Mouse (Mus musculus) C2C12 (cell line): Measurements from ENCODE around the gene Minpp1. TPM values are rescaled to one million over a fixed set of nuclear protein-coding genes. Genes with fewer than 3 reads are reported as not detected.
"Not testable (repeated sequence)": the region's sequence is repeated elsewhere in the genome, so short reads cannot be mapped to it uniquely, and the experiment has no call there.

Source experiments
- H3K27me3 ChIP-seq: one replicate; pipeline ENCODE4 v1.6.1; 2011; ENCODE audit not compliant: control insufficient read depth, insufficient read depth, insufficient read length
- H3K36me3 ChIP-seq: one replicate; pipeline ENCODE4 v1.6.1; 2011; ENCODE audit not compliant: control insufficient read depth, insufficient read depth
- H3K4me3 ChIP-seq: one replicate; pipeline ENCODE4 v1.5.1; 2011; ENCODE audit warnings: mild to moderate bottlenecking, control low read depth; ENCODE audit not compliant: poor library complexity, insufficient read depth, severe bottlenecking
- H3K79me2 ChIP-seq: one replicate; pipeline ENCODE4 v1.6.1; 2011; ENCODE audit not compliant: control insufficient read depth, insufficient read depth
- H3K79me3 ChIP-seq: one replicate; pipeline ENCODE4 v1.6.1; 2011; ENCODE audit warnings: low read depth, control low read depth
- H3ac ChIP-seq: one replicate; pipeline ENCODE3; 2011; ENCODE audit warnings: low read depth; ENCODE audit not compliant: control insufficient read depth, insufficient read length
- CEBPB ChIP-seq: IDR thresholded peaks from one replicate; pipeline ENCODE4 v1.6.1; 2011; ENCODE audit warnings: low read depth, mild to moderate bottlenecking, control low read depth, moderate library complexity
- CTCF ChIP-seq: IDR thresholded peaks from one replicate; pipeline ENCODE4 v1.5.1; 2011; ENCODE audit not compliant: control insufficient read depth, insufficient read depth, insufficient read length
- FOSL1 ChIP-seq: IDR thresholded peaks from one replicate; pipeline ENCODE4 v1.8.0; 2011; ENCODE audit warnings: mild to moderate bottlenecking, low read length; ENCODE audit not compliant: poor library complexity, insufficient read depth, severe bottlenecking
- MAX ChIP-seq: IDR thresholded peaks from one replicate; pipeline ENCODE4 v1.6.1; 2011; ENCODE audit warnings: mild to moderate bottlenecking, control low read depth
- MYOD1 ChIP-seq: IDR thresholded peaks from one replicate; pipeline ENCODE4 v1.6.1; 2011; ENCODE audit warnings: low read depth; ENCODE audit not compliant: control insufficient read depth, insufficient read length
- MYOG ChIP-seq: IDR thresholded peaks from one replicate; pipeline ENCODE4 v1.6.1; 2011; ENCODE audit not compliant: control insufficient read depth, insufficient read length; ENCODE audit errors: extremely low read depth
- USF1 ChIP-seq: IDR thresholded peaks from one replicate; pipeline ENCODE4 v1.6.1; 2011; ENCODE audit warnings: low read depth, mild to moderate bottlenecking, control low read depth, moderate library complexity
- long read RNA-seq, 2 experiments: library from polyadenylated mRNA; unstranded; transcript quantifications; one replicate each; pipeline ENCODE4 v2.0.0; 2019 to 2020
- polyA plus RNA-seq: library from polyadenylated mRNA; unstranded; fragments of >200 nt; fragmentation: generic; extraction: Trizol; gene quantifications from one replicate; pipeline ENCODE4 v1.2.1, GENCODE M21; 2012; ENCODE audit warnings: missing spikeins

Minpp1 gene
- polyA plus RNA-seq: 30.4 TPM
- long read RNA-seq, experiment 1, transcript Minpp1-201 (5 exons, 2,613 nt): major isoform, 66 of 76 reads
- long read RNA-seq, experiment 1, partial matches to known transcripts: 2 of 76 reads
- long read RNA-seq, experiment 1, other reads (novel, unspliced or antisense): 8 of 76 reads
- long read RNA-seq, experiment 2, transcript Minpp1-201 (5 exons, 2,613 nt): major isoform, 859 of 885 reads
- long read RNA-seq, experiment 2, partial matches to known transcripts: 2 of 885 reads
- long read RNA-seq, experiment 2, other reads (novel, unspliced or antisense): 24 of 885 reads

- Histone ChIP-seq H3K79me3 (peaks cover 24% of the 10 kb centered on the region), H3K4me3 (peak within 1 kb of the TSS; percentile 63), H3K79me2 (peaks cover 45% of the 10 kb centered on the region), H3K27me3 (no peaks in the 10 kb centered on the region), H3ac (peak within 1 kb of the TSS; percentile 72), H3K36me3 (peaks cover 7% of the 10 kb centered on the region)
- TF ChIP-seq USF1 (no peak), MAX (peak; percentile 86)
Observed at GRCm38 (mm10) chr19:32485681-32486105, at the start of gene Minpp1. TSS of gene Minpp1 (plus strand) at chr19:32485769.

- TF ChIP-seq MYOD1: no peak
- TF ChIP-seq USF1: no peak
- no peak for TF ChIP-seq CEBPB
- TF ChIP-seq MYOG: no peak
- TF ChIP-seq MAX: no peak
- TF ChIP-seq FOSL1: no peak
- TF ChIP-seq CTCF: no peak
- Histone ChIP-seq H3K4me3 (no peak overlapping the region), H3ac (no peak overlapping the region), H3K79me2 (no peaks in the 10 kb centered on the region), H3K79me3 (no peaks in the 10 kb centered on the region), H3K36me3 (no peaks in the 10 kb centered on the region), H3K27me3 (no peaks in the 10 kb centered on the region)
Observed at GRCm38 (mm10) chr19:32439356-32439755, 46.2 kb upstream of the Minpp1 start.

GRCm38 (mm10) chr19:32441568-32441967 is 44.0 kb upstream of the Minpp1 start:
- no peaks in the 10 kb centered on the region for H3K79me2 ChIP-seq
- H3K27me3 ChIP-seq: no peaks in the 10 kb centered on the region
- no peak overlapping the region for H3K4me3 ChIP-seq
- no peak for TF ChIP-seq CTCF
- TF ChIP-seq MAX: no peak
- no peak for TF ChIP-seq MYOG
- no peak for TF ChIP-seq MYOD1
- H3K79me3 ChIP-seq: no peaks in the 10 kb centered on the region
- no peaks in the 10 kb centered on the region for H3K36me3 ChIP-seq
- H3ac ChIP-seq: no peak overlapping the region

- Histone ChIP-seq H3K4me3 (no peak overlapping the region), H3K36me3 (no peaks in the 10 kb centered on the region), H3K79me2 (no peaks in the 10 kb centered on the region), H3ac (no peak overlapping the region), H3K79me3 (no peaks in the 10 kb centered on the region), H3K27me3 (no peaks in the 10 kb centered on the region)
- TF ChIP-seq CEBPB: no peak
- TF ChIP-seq USF1: no peak
- no peak for TF ChIP-seq CTCF
- TF ChIP-seq MYOG: no peak
- TF ChIP-seq MYOD1: no peak
- TF ChIP-seq MAX: no peak
- no peak for TF ChIP-seq FOSL1
Observed at GRCm38 (mm10) chr19:32448931-32449330, 36.6 kb upstream of the Minpp1 start.

- no peak overlapping the region for H3K4me3 ChIP-seq
- no peak overlapping the region for H3ac ChIP-seq
- H3K79me2 ChIP-seq: no peaks in the 10 kb centered on the region
- H3K79me3 ChIP-seq: no peaks in the 10 kb centered on the region
- H3K27me3 ChIP-seq: no peaks in the 10 kb centered on the region
- no peak for TF ChIP-seq CEBPB
- TF ChIP-seq USF1: no peak
- TF ChIP-seq FOSL1: no peak
- no peak for TF ChIP-seq MYOD1
- TF ChIP-seq MYOG: no peak
- no peak for TF ChIP-seq CTCF
- TF ChIP-seq MAX: no peak
- H3K36me3 ChIP-seq: no peaks in the 10 kb centered on the region
Observed at GRCm38 (mm10) chr19:32452231-32452630, 33.3 kb upstream of the Minpp1 start.

GRCm38 (mm10) chr19:32456744-32457143 is 28.8 kb upstream of the Minpp1 start:
- Histone ChIP-seq H3ac (no peak overlapping the region), H3K36me3 (no peaks in the 10 kb centered on the region), H3K79me2 (no peaks in the 10 kb centered on the region), H3K79me3 (no peaks in the 10 kb centered on the region), H3K27me3 (no peaks in the 10 kb centered on the region), H3K4me3 (no peak overlapping the region)
- TF ChIP-seq MAX (no peak), CTCF (no peak), FOSL1 (no peak), MYOD1 (no peak), MYOG (no peak), USF1 (no peak), CEBPB (no peak)

- not testable (repeated sequence) for H3K79me2 ChIP-seq, H3K27me3 ChIP-seq, H3K79me3 ChIP-seq, H3ac ChIP-seq, H3K36me3 ChIP-seq, H3K4me3 ChIP-seq
Observed at GRCm38 (mm10) chr19:32457631-32458030, 27.9 kb upstream of the Minpp1 start.
